Mouse (Mus musculus) liver, postnatal 0 days (tissue): ENCODE measurements around the gene Gemin4.

ENCODE experiments used
- CTCF ChIP-seq: sonication (generic); IDR thresholded peaks from 2 replicates; pipeline ENCODE4 v1.5.1; 2016; ENCODE audit warnings: antibody characterized with exemption, low read depth
- EP300 ChIP-seq: IDR thresholded peaks from 2 replicates; pipeline ENCODE4 v1.6.1; 2016; ENCODE audit warnings: antibody characterized with exemption, low read depth, mild to moderate bottlenecking

- no peak for TF ChIP-seq CTCF
- no peak for TF ChIP-seq EP300
These were observed 26.5 kb upstream of the Gemin4 start for GRCm38 (mm10) chr11:76243811-76244546.
